Mouse (Mus musculus) bone marrow, adult 2 months (tissue): ENCODE data around the gene Khdc1c.

ENCODE experiments used
- CTCF ChIP-seq: fragments of 200-500 bp; IDR thresholded peaks from 2 replicates; pipeline ENCODE4 v1.5.1; 2011; ENCODE audit warnings: low read length, control low read depth; ENCODE audit not compliant: control insufficient read depth, insufficient read depth
- POLR2A ChIP-seq: fragments of 200-500 bp; IDR thresholded peaks from 2 replicates; pipeline ENCODE4 v1.6.1; 2011; ENCODE audit warnings: low read depth, mild to moderate bottlenecking, control low read depth, low read length, borderline replicate concordance; ENCODE audit not compliant: control insufficient read depth

GRCm38 (mm10) chr1:21326733-21327132, 41.4 kb upstream of the Khdc1c start:
- TF ChIP-seq CTCF (no peak), POLR2A (no peak)
